8 mouse cellular contexts compared by ENCODE assay signal in genomic region chr12:98734880-98735801, GRCm38 (mm10). TPM values are rescaled to one million over a fixed set of nuclear protein-coding genes. Genes with fewer than 3 reads are reported as not detected.
DNase-seq lines count a peak whose midpoint lies in the region; ATAC-seq and TF ChIP-seq lines count a peak whose summit lies in the region.

No protein-coding gene starts in this region.

- no peak for ATAC-seq in cerebellum, adult (ENCODE audit: insufficient number of reproducible peaks, low FRiP score, low TSS enrichment)
- ATAC-seq in liver, embryonic 14.5 days (ENCODE audit: insufficient read depth) = peak; percentile 23; the same call in 1 of the 2 replicates

- peak overlapping the region; percentile 65 for H3K9ac ChIP-seq in liver, embryonic 14.5 days (replicated peaks)

- peak overlapping the region; percentile 87 for H3K4me2 ChIP-seq in liver, embryonic 14.5 days (ENCODE audit: low read depth)

- no peak for DNase-seq in cerebellum, adult 2 months
- DNase-seq in thymus, adult 2 months = no peak
- DNase-seq in thymus, adult 18-20 months = no peak
- DNase-seq in liver, embryonic 14.5 days (ENCODE audit: low read depth in 3 of 3, low spot score in 3 of 3) = no peak
- peak; percentile 21 for DNase-seq in testis, postnatal 14 days (ENCODE audit: low spot score)
- no peak for DNase-seq in cerebellum, postnatal 25 days
- DNase-seq in spleen, postnatal 36 days (ENCODE audit: low spot score in 2 of 2) = no peak

- WGBS in cerebellum, adult 2 months = 10% methylated on average over 22 of the region's 22 CpGs
- WGBS in thymus, adult 2 months = 41% methylated on average over 22 of the region's 22 CpGs
- WGBS in liver, embryonic 14.5 days (ENCODE audit: insufficient replicate concordance) = 18% methylated on average over 22 of the region's 22 CpGs

- H3K27ac ChIP-seq in cerebellum, adult 2 months (ENCODE audit: insufficient read depth, low read length) = peak overlapping the region; percentile 8
- no peak overlapping the region for H3K27ac ChIP-seq in thymus, adult 2 months (ENCODE audit: control insufficient read depth, insufficient read depth, low read length)
- H3K27ac ChIP-seq in liver, embryonic 14.5 days = no peak overlapping the region

- H3K4me3 ChIP-seq in cerebellum, adult 2 months (replicated peaks; ENCODE audit: insufficient read depth, low read depth, low read length) = peak overlapping the region; percentile 95
- peak overlapping the region; percentile 23; the same call in 1 of the 2 replicates for H3K4me3 ChIP-seq in thymus, adult 2 months (ENCODE audit: control insufficient read depth, insufficient read depth, low read length)
- H3K4me3 ChIP-seq in liver, embryonic 14.5 days (ENCODE audit: insufficient read depth in 1 of 2, low read depth in 2 of 2, low read length in 2 of 2) = peak overlapping the region; percentile 68 to 78

- no peak for TF ChIP-seq CTCF in cerebellum, adult 2 months (IDR thresholded peaks at IDR 0.05; ENCODE audit: borderline replicate concordance, insufficient read depth, low read depth, low read length)
- no peak for TF ChIP-seq CTCF in thymus, adult 2 months (IDR thresholded peaks at IDR 0.05; ENCODE audit: borderline replicate concordance, control insufficient read depth, extremely low read depth, insufficient read depth, low read length, poor library complexity)
- TF ChIP-seq CTCF in liver, embryonic 14.5 days (IDR thresholded peaks at IDR 0.05; ENCODE audit: low read depth) = no peak

- H3K4me1 ChIP-seq in cerebellum, adult 2 months (ENCODE audit: control insufficient read depth, insufficient read depth, low read length) = peaks cover 8% of the 10 kb centered on the region
- H3K4me1 ChIP-seq in thymus, adult 2 months (replicated peaks; ENCODE audit: control insufficient read depth, insufficient read depth, low read length) = peaks cover 13% of the 10 kb centered on the region
- H3K4me1 ChIP-seq in liver, embryonic 14.5 days (replicated peaks; ENCODE audit: control insufficient read depth in 2 of 2, insufficient read depth in 2 of 2, low read length in 1 of 2) = peaks cover 11 to 14% of the 10 kb centered on the region in 2 experiments

- TF ChIP-seq POLR2A in cerebellum, adult 2 months (IDR thresholded peaks at IDR 0.05; ENCODE audit: borderline replicate concordance, insufficient read depth, low read length) = no peak
- TF ChIP-seq POLR2A in thymus, adult 2 months (IDR thresholded peaks at IDR 0.05; ENCODE audit: control insufficient read depth, extremely low read depth, insufficient read depth, low read length, poor library complexity) = no peak

- no peaks in the 10 kb centered on the region for H3K9me3 ChIP-seq in liver, embryonic 14.5 days (ENCODE audit: control insufficient read depth, low read length)

- no peak for TF ChIP-seq EP300 in liver, embryonic 14.5 days (IDR thresholded peaks at IDR 0.05; ENCODE audit: low read depth)

- no peaks in the 10 kb centered on the region for H3K27me3 ChIP-seq in cerebellum, adult 2 months (ENCODE audit: control insufficient read depth, insufficient read depth, low read length)
- H3K27me3 ChIP-seq in thymus, adult 2 months (ENCODE audit: control insufficient read depth, insufficient read depth, low read length) = peaks cover 20% of the 10 kb centered on the region
- peaks cover 47% of the 10 kb centered on the region for H3K27me3 ChIP-seq in liver, embryonic 14.5 days (ENCODE audit: control insufficient read depth, insufficient read depth, low read length)

- no peaks in the 10 kb centered on the region for H3K36me3 ChIP-seq in thymus, adult 2 months (ENCODE audit: control insufficient read depth, insufficient read depth, low read length)
- H3K36me3 ChIP-seq in liver, embryonic 14.5 days (replicated peaks; ENCODE audit: control insufficient read depth, insufficient read depth, low read depth) = no peaks in the 10 kb centered on the region

RNA-seq across cellular contexts. Expression of gene Ptpn21, which starts 2.1 kb away (rescaled TPM):
- polyA plus RNA-seq in cerebellum, adult 2 months (2012; rRNA removed) = 14.0 and 15.9 TPM in 2 replicates
- 5.6 and 7.9 TPM in 2 replicates for polyA plus RNA-seq in thymus, adult 2 months (2012; rRNA removed)
- 1.6 and 1.9 TPM in 2 replicates for polyA plus RNA-seq in liver, embryonic 14.5 days (2012; rRNA removed)
- 2.3 and 2.4 TPM in 2 replicates for polyA plus RNA-seq in liver, embryonic 14.5 days (2014; fragmentation: Nextera tagmentation; extraction: Ambion mirVana)

RNA-seq across cellular contexts. Expression of gene Zc3h14, which starts 11.6 kb away (rescaled TPM):
- 104 and 105 TPM in 2 replicates for polyA plus RNA-seq in cerebellum, adult 2 months (2012; rRNA removed)
- 85.0 and 89.8 TPM in 2 replicates for polyA plus RNA-seq in thymus, adult 2 months (2012; rRNA removed)
- polyA plus RNA-seq in liver, embryonic 14.5 days (2012; rRNA removed) = 25.5 and 35.1 TPM in 2 replicates
- polyA plus RNA-seq in liver, embryonic 14.5 days (2014; fragmentation: Nextera tagmentation; extraction: Ambion mirVana) = 36.9 and 42.4 TPM in 2 replicates

Comparison
In these comparisons a context has a peak if more than half of its experiments do, and no peak if none do; other contexts are left out.
1. H3K4me3 ChIP-seq: peak in every context shown above with its lines; median percentile 95 in cerebellum, adult 2 months; 73 in liver, embryonic 14.5 days; 23 in thymus, adult 2 months.